Mouse (Mus musculus) C2C12 (cell line): Measurements from ENCODE around the gene Tas2r106. TPM values are rescaled to one million over a fixed set of nuclear protein-coding genes. Genes with fewer than 3 reads are reported as not detected.

Experiments used
- H3K27me3 ChIP-seq: one replicate; pipeline ENCODE4 v1.6.1; 2011; ENCODE audit not compliant: control insufficient read depth, insufficient read depth, insufficient read length
- H3K36me3 ChIP-seq: one replicate; pipeline ENCODE4 v1.6.1; 2011; ENCODE audit not compliant: control insufficient read depth, insufficient read depth
- H3K4me3 ChIP-seq: one replicate; pipeline ENCODE4 v1.5.1; 2011; ENCODE audit warnings: mild to moderate bottlenecking, control low read depth; ENCODE audit not compliant: poor library complexity, insufficient read depth, severe bottlenecking
- H3K79me2 ChIP-seq: one replicate; pipeline ENCODE4 v1.6.1; 2011; ENCODE audit not compliant: control insufficient read depth, insufficient read depth
- H3K79me3 ChIP-seq: one replicate; pipeline ENCODE4 v1.6.1; 2011; ENCODE audit warnings: low read depth, control low read depth
- H3ac ChIP-seq: one replicate; pipeline ENCODE3; 2011; ENCODE audit warnings: low read depth; ENCODE audit not compliant: control insufficient read depth, insufficient read length
- CEBPB ChIP-seq: IDR thresholded peaks from one replicate; pipeline ENCODE4 v1.6.1; 2011; ENCODE audit warnings: low read depth, mild to moderate bottlenecking, control low read depth, moderate library complexity
- CTCF ChIP-seq: IDR thresholded peaks from one replicate; pipeline ENCODE4 v1.5.1; 2011; ENCODE audit not compliant: control insufficient read depth, insufficient read depth, insufficient read length
- FOSL1 ChIP-seq: IDR thresholded peaks from one replicate; pipeline ENCODE4 v1.8.0; 2011; ENCODE audit warnings: mild to moderate bottlenecking, low read length; ENCODE audit not compliant: poor library complexity, insufficient read depth, severe bottlenecking
- MAX ChIP-seq: IDR thresholded peaks from one replicate; pipeline ENCODE4 v1.6.1; 2011; ENCODE audit warnings: mild to moderate bottlenecking, control low read depth
- MYOD1 ChIP-seq: IDR thresholded peaks from one replicate; pipeline ENCODE4 v1.6.1; 2011; ENCODE audit warnings: low read depth; ENCODE audit not compliant: control insufficient read depth, insufficient read length
- MYOG ChIP-seq: IDR thresholded peaks from one replicate; pipeline ENCODE4 v1.6.1; 2011; ENCODE audit not compliant: control insufficient read depth, insufficient read length; ENCODE audit errors: extremely low read depth
- USF1 ChIP-seq: IDR thresholded peaks from one replicate; pipeline ENCODE4 v1.6.1; 2011; ENCODE audit warnings: low read depth, mild to moderate bottlenecking, control low read depth, moderate library complexity
- polyA plus RNA-seq: library from polyadenylated mRNA; unstranded; fragments of >200 nt; fragmentation: generic; extraction: Trizol; gene quantifications from one replicate; pipeline ENCODE4 v1.2.1, GENCODE M21; 2012; ENCODE audit warnings: missing spikeins

The Tas2r106 gene
- polyA plus RNA-seq, 1 experiment: not detected

- Histone ChIP-seq H3K36me3 (no peaks in the 10 kb centered on the region), H3K4me3 (no peak within 1 kb of the TSS)
Observed at GRCm38 (mm10) chr6:131630812-131631211, 47.9 kb downstream of the Tas2r106 start, which contains the start of gene Tas2r130. TSS of gene Tas2r130 (minus strand) at chr6:131630912.

More at GRCm38 (mm10) chr6:131630812-131631211, 47.9 kb downstream of the Tas2r106 start, which contains the start of gene Tas2r130:
- TF ChIP-seq MAX (no peak), USF1 (no peak), CTCF (no peak), MYOD1 (no peak), FOSL1 (no peak), CEBPB (no peak), MYOG (no peak)
- Histone ChIP-seq H3K79me2 (no peaks in the 10 kb centered on the region), H3K79me3 (no peaks in the 10 kb centered on the region), H3K27me3 (no peaks in the 10 kb centered on the region), H3ac (no peak within 1 kb of the TSS)

Other genes starting within 250 kb of the Tas2r106 start
- not detected for gene 5430401F13Rik, start 192.5 kb downstream of the Tas2r106 start, polyA plus RNA-seq
- gene Gm6619, start 192.5 kb downstream of the Tas2r106 start, polyA plus RNA-seq: not detected
- gene Tas2r130, start 48.0 kb downstream of the Tas2r106 start, polyA plus RNA-seq: not detected
- gene Tas2r107, start 18.7 kb downstream of the Tas2r106 start, polyA plus RNA-seq: not detected
- not detected for gene Tas2r104, start 6.9 kb upstream of the Tas2r106 start, polyA plus RNA-seq
- gene Tas2r105, start 8.6 kb upstream of the Tas2r106 start, polyA plus RNA-seq: not detected
- gene Tas2r114, start 11.2 kb upstream of the Tas2r106 start, polyA plus RNA-seq: not detected